30 mouse cellular contexts compared by ENCODE assay signal in genomic region chr6:18225157-18225556, GRCm38 (mm10). TPM values are rescaled to one million over a fixed set of nuclear protein-coding genes. Genes with fewer than 3 reads are reported as not detected.
DNase-seq lines count a peak whose midpoint lies in the region; ATAC-seq lines count a peak whose summit lies in the region.
"Had no signal": no experiment of that assay in that cellular context is flagged by ENCODE, and none has a peak within 500 bp of the region (broad histone marks: within the 10 kb centered on the region; RNA-seq: fewer than 3 reads in every experiment).

No protein-coding gene starts in this region.

- H3K4me1 ChIP-seq in forebrain, embryonic 11.5 days (replicated peaks; ENCODE audit: control insufficient read depth, insufficient read depth, low read length) = no peaks in the 10 kb centered on the region
- no peaks in the 10 kb centered on the region for H3K4me1 ChIP-seq in forebrain, embryonic 12.5 days
- H3K4me1 ChIP-seq in midbrain, embryonic 11.5 days (ENCODE audit: control insufficient read depth, insufficient read depth, low read length) = no peaks in the 10 kb centered on the region
- no peaks in the 10 kb centered on the region for H3K4me1 ChIP-seq in midbrain, embryonic 14.5 days (ENCODE audit: control insufficient read depth, insufficient read depth, low read length)
- H3K4me1 ChIP-seq: embryonic facial prominence, embryonic 12.5 days; kidney, embryonic 15.5 days; limb, embryonic 12.5 days; midbrain, embryonic 13.5 days; stomach, embryonic 15.5 days had no signal

- no peak overlapping the region for H3K4me3 ChIP-seq in forebrain, embryonic 11.5 days (ENCODE audit: low read depth, low read length)
- H3K4me3 ChIP-seq in forebrain, embryonic 12.5 days (replicated peaks) = no peak overlapping the region
- H3K4me3 ChIP-seq in midbrain, embryonic 11.5 days (ENCODE audit: low read depth, low read length) = no peak overlapping the region
- H3K4me3 ChIP-seq in midbrain, embryonic 14.5 days (replicated peaks; ENCODE audit: low read depth, low read length) = no peak overlapping the region
- H3K4me3 ChIP-seq: embryonic facial prominence, embryonic 12.5 days; gastrocnemius, adult 2 months; kidney, embryonic 15.5 days; layer of hippocampus, adult 2 months; left cerebral cortex, adult 2 months; limb, embryonic 12.5 days; midbrain, embryonic 13.5 days; stomach, embryonic 15.5 days had no signal

- no peak for DNase-seq in forebrain, embryonic 11.5 days (ENCODE audit: low spot score)
- no peak for DNase-seq in midbrain, embryonic 11.5 days (ENCODE audit: low spot score, missing footprints)
- DNase-seq in midbrain, embryonic 14.5 days = no peak
- DNase-seq in ZHBTc4 (ENCODE audit: low read depth, low spot score) = peak; percentile 94
- DNase-seq in layer of hippocampus, adult 11-12 months (ENCODE audit: low spot score) = no peak
- DNase-seq in thymus, postnatal 0 days (ENCODE audit: low spot score) = no peak
- DNase-seq: adrenal gland, postnatal 14 days; cerebellum, adult 11-12 months; cerebellum, adult 9-11 months; gastrocnemius, adult 2 months; gastrocnemius, postnatal 36 days; heart, adult 18-20 months; kidney, adult 18-20 months; kidney, postnatal 25 days; lung, embryonic 14.5 days; lung, postnatal 14 days; right cerebral cortex, postnatal 25 days; thymus, postnatal 25 days had no signal

- no peaks in the 10 kb centered on the region for H3K27me3 ChIP-seq in forebrain, embryonic 11.5 days (ENCODE audit: control insufficient read depth, insufficient read depth, low read length)
- H3K27me3 ChIP-seq in forebrain, embryonic 12.5 days = no peaks in the 10 kb centered on the region
- no peaks in the 10 kb centered on the region for H3K27me3 ChIP-seq in midbrain, embryonic 11.5 days (ENCODE audit: control insufficient read depth, insufficient read depth, low read length)
- H3K27me3 ChIP-seq in midbrain, embryonic 14.5 days (ENCODE audit: control insufficient read depth, insufficient read depth, low read length) = no peaks in the 10 kb centered on the region
- H3K27me3 ChIP-seq: embryonic facial prominence, embryonic 12.5 days; kidney, embryonic 15.5 days; limb, embryonic 12.5 days; midbrain, embryonic 13.5 days; stomach, embryonic 15.5 days had no signal

- no peak overlapping the region for H3K4me2 ChIP-seq in forebrain, embryonic 11.5 days (ENCODE audit: low read depth, low read length, severe bottlenecking)
- H3K4me2 ChIP-seq in forebrain, embryonic 12.5 days = no peak overlapping the region
- no peak overlapping the region for H3K4me2 ChIP-seq in midbrain, embryonic 11.5 days
- H3K4me2 ChIP-seq in midbrain, embryonic 14.5 days (ENCODE audit: low read length) = no peak overlapping the region
- H3K4me2 ChIP-seq: embryonic facial prominence, embryonic 12.5 days; heart, embryonic 11.5 days; kidney, embryonic 15.5 days; limb, embryonic 12.5 days; lung, embryonic 14.5 days; midbrain, embryonic 13.5 days; stomach, embryonic 15.5 days had no signal

- H3K9me3 ChIP-seq in forebrain, embryonic 11.5 days (ENCODE audit: control insufficient read depth, low read length) = no peaks in the 10 kb centered on the region
- no peaks in the 10 kb centered on the region for H3K9me3 ChIP-seq in forebrain, embryonic 12.5 days
- H3K9me3 ChIP-seq in midbrain, embryonic 11.5 days (ENCODE audit: control insufficient read depth, low read length) = no peaks in the 10 kb centered on the region
- H3K9me3 ChIP-seq in midbrain, embryonic 14.5 days (ENCODE audit: control insufficient read depth, low read length) = no peaks in the 10 kb centered on the region
- H3K9me3 ChIP-seq: embryonic facial prominence, embryonic 12.5 days; kidney, embryonic 15.5 days; limb, embryonic 12.5 days; midbrain, embryonic 13.5 days; stomach, embryonic 15.5 days had no signal

- ATAC-seq in forebrain, embryonic 11.5 days (replicated peaks; ENCODE audit: low FRiP score) = 0 out of 2 replicates have a peak, but pooled peaks have one; percentile 12
- no peak for ATAC-seq in forebrain, embryonic 12.5 days (ENCODE audit: low FRiP score)
- ATAC-seq in midbrain, embryonic 11.5 days (ENCODE audit: low FRiP score) = 0 out of 2 replicates have a peak, but pooled peaks have one; percentile 35
- no peak for ATAC-seq in midbrain, embryonic 14.5 days (ENCODE audit: low FRiP score, low TSS enrichment)
- ATAC-seq: forebrain, embryonic 16.5 days; hindbrain, embryonic 16.5 days; midbrain, embryonic 13.5 days had no signal

- H3K36me3 ChIP-seq in forebrain, embryonic 11.5 days (ENCODE audit: control insufficient read depth, insufficient read depth, low read length) = no peaks in the 10 kb centered on the region
- no peaks in the 10 kb centered on the region for H3K36me3 ChIP-seq in forebrain, embryonic 12.5 days (replicated peaks)
- no peaks in the 10 kb centered on the region for H3K36me3 ChIP-seq in midbrain, embryonic 11.5 days (ENCODE audit: control insufficient read depth, insufficient read depth, low read length)
- H3K36me3 ChIP-seq in midbrain, embryonic 14.5 days (ENCODE audit: control insufficient read depth, insufficient read depth, low read length) = no peaks in the 10 kb centered on the region
- H3K36me3 ChIP-seq: embryonic facial prominence, embryonic 12.5 days; kidney, embryonic 15.5 days; limb, embryonic 12.5 days; midbrain, embryonic 13.5 days; stomach, embryonic 15.5 days had no signal

- WGBS in forebrain, embryonic 11.5 days = 8% methylated on average over 3 of the region's 3 CpGs
- WGBS in forebrain, embryonic 12.5 days = 9% methylated on average over 3 of the region's 3 CpGs
- WGBS in midbrain, embryonic 11.5 days = 6% methylated on average over 3 of the region's 3 CpGs
- WGBS in midbrain, embryonic 14.5 days = 5% methylated on average over 3 of the region's 3 CpGs

- H3K9ac ChIP-seq in forebrain, embryonic 11.5 days (ENCODE audit: low read length) = no peak overlapping the region
- no peak overlapping the region for H3K9ac ChIP-seq in forebrain, embryonic 12.5 days
- H3K9ac ChIP-seq in midbrain, embryonic 11.5 days (ENCODE audit: low read length) = no peak overlapping the region
- no peak overlapping the region for H3K9ac ChIP-seq in midbrain, embryonic 14.5 days (replicated peaks; ENCODE audit: low read length)
- H3K9ac ChIP-seq: embryonic facial prominence, embryonic 12.5 days; kidney, embryonic 15.5 days; limb, embryonic 12.5 days; liver, embryonic 14.5 days; lung, embryonic 14.5 days; midbrain, embryonic 13.5 days; stomach, embryonic 15.5 days had no signal

- H3K27ac ChIP-seq in forebrain, embryonic 11.5 days (ENCODE audit: low read depth, low read length) = no peak overlapping the region
- no peak overlapping the region for H3K27ac ChIP-seq in forebrain, embryonic 12.5 days
- H3K27ac ChIP-seq in midbrain, embryonic 11.5 days (ENCODE audit: low read depth, low read length) = no peak overlapping the region
- no peak overlapping the region for H3K27ac ChIP-seq in midbrain, embryonic 14.5 days (replicated peaks; ENCODE audit: low read depth, low read length)
- H3K27ac ChIP-seq: embryonic facial prominence, embryonic 12.5 days; gastrocnemius, adult 2 months; kidney, embryonic 15.5 days; layer of hippocampus, adult 2 months; left cerebral cortex, adult 2 months; limb, embryonic 12.5 days; liver, embryonic 14.5 days; midbrain, embryonic 13.5 days; stomach, embryonic 15.5 days had no signal

RNA-seq across cellular contexts. Expression of gene Cftr, which starts 54.7 kb away (rescaled TPM):
- not detected in 2 replicates for polyA plus RNA-seq in forebrain, embryonic 11.5 days (2014; fragmentation: Nextera tagmentation; extraction: Ambion mirVana)
- polyA plus RNA-seq in forebrain, embryonic 12.5 days (2016; fragmentation: Nextera tagmentation; extraction: Ambion mirVana) = 0.18 and 0.24 TPM in 2 replicates
- not detected in 2 replicates for polyA plus RNA-seq in midbrain, embryonic 11.5 days (2014; fragmentation: Nextera tagmentation; extraction: Ambion mirVana)
- 0.70 and 0.98 TPM in 2 replicates for polyA plus RNA-seq in midbrain, embryonic 14.5 days (2014; fragmentation: Nextera tagmentation; extraction: Ambion mirVana)
- polyA plus RNA-seq in thymus, postnatal 0 days (2015; fragmentation: Nextera tagmentation; extraction: Ambion mirVana) = 0.17 and 0.22 TPM in 2 replicates

Comparison
In these comparisons a context has a peak if more than half of its experiments do, and no peak if none do; other contexts are left out.
1. ATAC-seq: peak in forebrain, embryonic 11.5 days (single experiment) and midbrain, embryonic 11.5 days (single experiment); none in forebrain, embryonic 12.5 days (single experiment) and midbrain, embryonic 14.5 days (single experiment).